Mouse (Mus musculus) myocyte (in vitro differentiated cells): ENCODE measurements around the gene Ankrd13b. TPM values are rescaled to one million over a fixed set of nuclear protein-coding genes. Genes with fewer than 3 reads are reported as not detected.

Experiments used
- H3K27me3 ChIP-seq: one replicate; pipeline ENCODE4 v1.6.1; 2011; ENCODE audit not compliant: control insufficient read depth, insufficient read depth, insufficient read length
- H3K36me3 ChIP-seq: one replicate; pipeline ENCODE4 v1.6.1; 2011; ENCODE audit not compliant: control insufficient read depth, insufficient read depth
- H3K4me2 ChIP-seq: one replicate; pipeline ENCODE4 v1.6.1; 2011; ENCODE audit warnings: low read depth, control low read depth
- H3K4me3 ChIP-seq: one replicate; pipeline ENCODE4 v1.5.1; 2011; ENCODE audit warnings: mild to moderate bottlenecking, control low read depth, moderate library complexity
- H3K79me2 ChIP-seq: one replicate; pipeline ENCODE4 v1.6.1; 2011; ENCODE audit not compliant: control insufficient read depth, insufficient read depth
- H3ac ChIP-seq: one replicate; pipeline ENCODE4 v1.6.1; 2011; ENCODE audit not compliant: control insufficient read depth, insufficient read length
- CEBPB ChIP-seq: IDR thresholded peaks from 2 replicates; pipeline ENCODE4 v1.6.1; 2011; ENCODE audit warnings: mild to moderate bottlenecking, moderate library complexity; ENCODE audit not compliant: poor library complexity, insufficient read depth, severe bottlenecking
- E2F4 ChIP-seq: IDR thresholded peaks from one replicate; pipeline ENCODE4 v1.6.1; 2011; ENCODE audit warnings: mild to moderate bottlenecking, control low read depth, moderate library complexity; ENCODE audit not compliant: insufficient read depth
- MAX ChIP-seq: IDR thresholded peaks from one replicate; pipeline ENCODE4 v1.6.1; 2011; ENCODE audit warnings: low read depth, mild to moderate bottlenecking, control low read depth
- MYOD1 ChIP-seq, 3 experiments: IDR thresholded peaks; one replicate each; pipeline ENCODE4 v1.6.1; 2011; ENCODE audit warnings: control low read depth in 2 of 3, low read depth in 2 of 3, mild to moderate bottlenecking in 2 of 3, moderate library complexity in 1 of 3; ENCODE audit not compliant: insufficient read length in 2 of 3, control insufficient read depth in 1 of 3
- MYOG ChIP-seq, 3 experiments: IDR thresholded peaks; one replicate each; pipeline ENCODE4 v1.6.1; 2011; ENCODE audit warnings: control low read depth in 2 of 3, low read depth in 2 of 3, mild to moderate bottlenecking in 2 of 3; ENCODE audit not compliant: insufficient read length in 2 of 3, control insufficient read depth in 1 of 3, insufficient read depth in 1 of 3
- POLR2A ChIP-seq: IDR thresholded peaks from one replicate; pipeline ENCODE4 v1.6.1; 2011; ENCODE audit warnings: low read depth, mild to moderate bottlenecking, control low read depth, moderate library complexity; ENCODE audit not compliant: insufficient read length
- POLR2AphosphoS2 ChIP-seq: IDR thresholded peaks from one replicate; pipeline ENCODE4 v1.6.1; 2011; ENCODE audit warnings: low read depth, control low read depth; ENCODE audit not compliant: insufficient read length
- REST ChIP-seq: IDR thresholded peaks from one replicate; pipeline ENCODE4 v1.6.1; 2011; ENCODE audit warnings: mild to moderate bottlenecking, control low read depth, moderate library complexity; ENCODE audit not compliant: insufficient read depth, insufficient read length
- SRF ChIP-seq: IDR thresholded peaks from one replicate; pipeline ENCODE4 v1.6.1; 2011; ENCODE audit warnings: low read depth; ENCODE audit not compliant: control insufficient read depth, insufficient read length
- TCF12 ChIP-seq: IDR thresholded peaks from one replicate; pipeline ENCODE4 v1.6.1; 2011; ENCODE audit warnings: mild to moderate bottlenecking, control low read depth; ENCODE audit not compliant: poor library complexity, insufficient read depth, severe bottlenecking
- TCF3 ChIP-seq: IDR thresholded peaks from one replicate; pipeline ENCODE4 v1.6.1; 2011; ENCODE audit warnings: low read depth, control low read depth; ENCODE audit not compliant: insufficient read length
- USF1 ChIP-seq: IDR thresholded peaks from one replicate; pipeline ENCODE4 v1.6.1; 2011; ENCODE audit warnings: low read depth, mild to moderate bottlenecking, control low read depth, moderate library complexity
- polyA plus RNA-seq: library from polyadenylated mRNA; unstranded; fragments of >200 nt; fragmentation: generic; extraction: Trizol; gene quantifications from one replicate; pipeline ENCODE4 v1.2.1, GENCODE M21; 2012; ENCODE audit warnings: missing spikeins

Gene Ankrd13b
- polyA plus RNA-seq, 1 experiment: 46.0 TPM

DNA sequence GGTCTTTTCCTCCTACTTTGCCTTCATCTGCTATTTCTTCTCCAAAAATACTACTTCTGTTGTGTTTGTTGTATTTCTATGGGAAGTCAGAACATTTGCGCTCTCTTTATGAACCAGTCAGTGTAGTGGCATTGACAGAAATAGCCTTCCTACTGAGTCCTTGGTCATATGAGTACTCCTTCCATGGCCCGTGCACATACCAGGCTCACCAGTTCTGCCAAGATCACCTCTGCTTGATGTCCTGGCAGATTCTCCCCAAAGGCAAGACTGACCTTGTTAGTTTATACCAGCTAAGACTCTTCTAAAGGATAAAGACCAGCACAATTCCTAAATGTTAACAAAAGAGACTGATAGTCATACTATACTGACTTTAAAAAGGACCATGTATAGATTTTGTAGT is 37.8 kb downstream of the Ankrd13b start:
- Histone ChIP-seq H3K36me3 (no peaks in the 10 kb centered on the region), H3K4me3 (no peak overlapping the region), H3ac (no peak overlapping the region), H3K27me3 (no peaks in the 10 kb centered on the region), H3K79me2 (no peaks in the 10 kb centered on the region), H3K4me2 (no peak overlapping the region)
- TF ChIP-seq POLR2AphosphoS2 (no peak), MYOD1 (IDR thresholded peaks at IDR 0.05; ENCODE audit: control insufficient read depth in 1 of 3, insufficient read length in 2 of 3, low read depth in 2 of 3) (no peak), SRF (no peak), TCF12 (no peak), MAX (no peak), REST (no peak), CEBPB (no peak), E2F4 (no peak), TCF3 (no peak), MYOG (IDR thresholded peaks at IDR 0.05; ENCODE audit: control insufficient read depth in 1 of 3, insufficient read depth in 1 of 3, insufficient read length in 2 of 3, low read depth in 2 of 3) (no peak), USF1 (no peak), POLR2A (no peak)

DNA sequence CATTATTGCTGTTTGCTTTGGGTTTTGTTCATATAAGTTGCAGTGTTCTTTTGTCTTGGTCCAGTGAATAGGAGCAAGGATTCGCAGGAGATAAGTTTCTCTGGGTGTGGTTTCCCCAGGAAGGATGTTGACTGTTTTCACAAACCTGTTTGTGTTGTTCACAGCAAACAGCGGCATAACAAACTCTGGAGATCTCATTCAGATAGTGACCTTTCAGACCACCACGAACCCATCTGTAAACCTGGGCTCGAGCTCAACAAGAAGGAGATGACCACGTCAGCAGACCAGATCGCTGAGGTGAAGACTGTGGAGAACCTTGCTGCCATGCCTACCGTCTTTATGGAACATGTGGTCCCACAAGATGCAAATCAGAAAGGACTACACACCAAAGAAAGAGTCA is 40.3 kb downstream of the Ankrd13b start:
- TF ChIP-seq CEBPB (no peak), MAX (no peak), REST (no peak), SRF (no peak), POLR2A (no peak), TCF12 (no peak), MYOG (IDR thresholded peaks at IDR 0.05; ENCODE audit: control insufficient read depth in 1 of 3, insufficient read depth in 1 of 3, insufficient read length in 2 of 3, low read depth in 2 of 3) (no peak), MYOD1 (IDR thresholded peaks at IDR 0.05; ENCODE audit: control insufficient read depth in 1 of 3, insufficient read length in 2 of 3, low read depth in 2 of 3) (no peak)
- Histone ChIP-seq H3K27me3 (no peaks in the 10 kb centered on the region), H3ac (no peak overlapping the region), H3K36me3 (no peaks in the 10 kb centered on the region), H3K4me2 (no peak overlapping the region), H3K4me3 (no peak overlapping the region), H3K79me2 (no peaks in the 10 kb centered on the region)

GRCm38 (mm10) chr11:77446628-77447041 is 42.8 kb downstream of the Ankrd13b start:
- Histone ChIP-seq H3ac (no peak overlapping the region), H3K4me2 (peak overlapping the region; percentile 35), H3K36me3 (no peaks in the 10 kb centered on the region), H3K79me2 (no peaks in the 10 kb centered on the region), H3K27me3 (no peaks in the 10 kb centered on the region), H3K4me3 (no peak overlapping the region)
- TF ChIP-seq E2F4 (no peak), MAX (no peak), TCF3 (no peak), SRF (no peak), POLR2A (no peak), MYOG (IDR thresholded peaks at IDR 0.05; ENCODE audit: control insufficient read depth in 1 of 3, insufficient read depth in 1 of 3, insufficient read length in 2 of 3, low read depth in 2 of 3) (peak in 1 of 3 experiments; percentile 80), MYOD1 (IDR thresholded peaks at IDR 0.05; ENCODE audit: control insufficient read depth in 1 of 3, insufficient read length in 2 of 3, low read depth in 2 of 3) (peak in 2 of 3 experiments; percentile 48 to 86), USF1 (no peak), POLR2AphosphoS2 (no peak), TCF12 (no peak), REST (no peak)

DNA sequence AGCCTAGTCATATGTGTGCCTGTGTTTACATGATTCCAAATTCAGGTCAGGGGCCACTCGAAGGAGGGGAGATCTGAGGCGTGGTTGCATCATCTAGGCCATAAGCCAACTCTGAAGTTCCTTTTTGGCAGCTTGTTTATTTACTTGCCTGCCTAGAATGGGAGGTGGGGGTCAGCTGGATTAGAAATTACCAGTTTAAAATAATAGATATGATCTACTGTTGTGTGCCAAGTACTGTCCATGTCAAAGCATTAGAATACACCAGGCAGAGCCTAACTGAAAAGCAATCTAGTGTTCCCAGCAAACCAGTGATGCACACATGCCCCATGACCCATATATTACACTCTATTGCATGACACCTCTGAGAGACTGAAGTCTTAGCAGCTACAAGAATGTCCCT is 44.5 kb downstream of the Ankrd13b start:
- Histone ChIP-seq H3K79me2 (no peaks in the 10 kb centered on the region), H3K4me2 (no peak overlapping the region), H3K27me3 (no peaks in the 10 kb centered on the region), H3K4me3 (no peak overlapping the region), H3ac (no peak overlapping the region), H3K36me3 (no peaks in the 10 kb centered on the region)
- TF ChIP-seq CEBPB: peak; percentile 81
- TF ChIP-seq MYOD1 (IDR thresholded peaks at IDR 0.05; ENCODE audit: control insufficient read depth in 1 of 3, insufficient read length in 2 of 3, low read depth in 2 of 3): no peak
